Mouse (Mus musculus) liver, adult 2 months (tissue): ENCODE measurements around the gene Lgmn. TPM values are rescaled to one million over a fixed set of nuclear protein-coding genes. Genes with fewer than 3 reads are reported as not detected.
A peak's percentile ranks its signal among the peaks of the same experiment; 100 is the strongest.

Source experiments
- DNase-seq: peaks from one replicate; pipeline ENCODE4 v3.0.0-alpha.2; 2011; ENCODE audit warnings: low read depth, low spot score; ENCODE audit errors: extremely low read depth
- H3K27ac ChIP-seq: fragments of 200-500 bp; replicated peaks from 2 replicates; pipeline ENCODE4 v1.5.1; 2012; ENCODE audit warnings: low read depth, mild to moderate bottlenecking, control low read depth, inconsistent platforms, low read length; ENCODE audit not compliant: insufficient read depth
- H3K27me3 ChIP-seq: fragments of 200-500 bp; 2 replicates; pipeline ENCODE4 v1.6.1; 2012; ENCODE audit warnings: mild to moderate bottlenecking, moderate library complexity, low read length, inconsistent platforms; ENCODE audit not compliant: control insufficient read depth, insufficient read depth
- H3K36me3 ChIP-seq: fragments of 200-500 bp; 2 replicates; pipeline ENCODE4 v1.6.1; 2012; ENCODE audit warnings: low read length, inconsistent platforms; ENCODE audit not compliant: control insufficient read depth, insufficient read depth
- H3K4me1 ChIP-seq: fragments of 200-500 bp; 2 replicates; pipeline ENCODE4 v1.6.1; 2011; ENCODE audit warnings: low read length; ENCODE audit not compliant: control insufficient read depth, insufficient read depth
- H3K4me3 ChIP-seq: fragments of 200-500 bp; 2 replicates; pipeline ENCODE4 v1.5.1; 2011; ENCODE audit warnings: low read depth, mild to moderate bottlenecking, control low read depth, low read length, moderate library complexity; ENCODE audit not compliant: insufficient read depth
- H3K79me2 ChIP-seq: fragments of 200-500 bp; 2 replicates; pipeline ENCODE4 v1.6.1; 2012; ENCODE audit warnings: inconsistent platforms, mild to moderate bottlenecking, low read length, moderate library complexity; ENCODE audit not compliant: control insufficient read depth, insufficient read depth
- H3K9ac ChIP-seq: fragments of 200-500 bp; 2 replicates; pipeline ENCODE4 v1.6.1; 2012; ENCODE audit warnings: low read depth, mild to moderate bottlenecking, control low read depth, inconsistent platforms, low read length
- CTCF ChIP-seq: fragments of 200-500 bp; IDR thresholded peaks from 2 replicates; pipeline ENCODE4 v1.5.1; 2011; ENCODE audit warnings: low read depth, low read length, control low read depth
- POLR2A ChIP-seq: fragments of 200-500 bp; IDR thresholded peaks from 2 replicates; pipeline ENCODE4 v1.6.1; 2011; ENCODE audit warnings: low read length, control low read depth; ENCODE audit not compliant: insufficient read depth; ENCODE audit errors: extremely low read depth
- WGBS: fragments of 180-500 bp; shearing (Covaris S2); methylation state at CpG from one replicate; pipeline ENCODE4 v1.1.7; 2018; 5-methylcytosine and 5-hydroxymethylcytosine counted together
- polyA plus RNA-seq: library from polyadenylated mRNA; depleted of rRNA; stranded (reverse); fragments of >200 nt; gene quantifications from 2 replicates; pipeline ENCODE4 v1.2.3, GENCODE M21; 2012
- total RNA-seq: library from RNA; depleted of rRNA; stranded (reverse); fragments of >200 nt; gene quantifications from 2 replicates; pipeline ENCODE4 v1.2.3, GENCODE M21; 2014

The Lgmn gene
- total and polyA plus RNA-seq, 2 experiments = 48.5 to 59.6 TPM

DNA sequence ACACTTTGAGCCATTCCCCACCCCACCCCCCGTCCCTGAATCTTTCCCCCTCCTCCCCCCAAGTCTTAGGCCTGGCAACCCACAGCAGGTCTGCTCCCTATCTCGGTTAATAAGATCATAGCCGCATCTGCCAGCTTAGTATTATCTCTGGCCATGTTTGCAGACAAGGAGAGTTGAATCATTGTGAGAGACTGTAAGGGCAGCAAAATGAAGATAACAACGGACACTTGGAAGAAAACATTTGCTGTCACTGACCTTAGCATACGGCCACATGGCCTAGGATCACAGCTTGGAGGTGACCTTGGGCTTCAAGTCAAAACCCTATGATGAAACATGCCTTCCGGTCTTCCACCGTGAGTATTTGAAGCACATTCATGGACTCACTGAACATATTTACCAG lies 938 bp upstream of the Lgmn start:
- Histone ChIP-seq H3K9ac (no peak overlapping the region), H3K27ac (no peak overlapping the region), H3K4me1 (peaks cover 4% of the 10 kb centered on the region; the same call in 1 of the 2 replicates), H3K79me2 (no peaks in the 10 kb centered on the region; the same call in 1 of the 2 replicates), H3K36me3 (no peaks in the 10 kb centered on the region), H3K4me3 (no peak overlapping the region), H3K27me3 (no peaks in the 10 kb centered on the region)
- no peak for TF ChIP-seq POLR2A
- no peak for TF ChIP-seq CTCF
- WGBS = 70% methylated on average over 7 of the region's 7 CpGs
- DNase-seq = peak; percentile 25

DNA sequence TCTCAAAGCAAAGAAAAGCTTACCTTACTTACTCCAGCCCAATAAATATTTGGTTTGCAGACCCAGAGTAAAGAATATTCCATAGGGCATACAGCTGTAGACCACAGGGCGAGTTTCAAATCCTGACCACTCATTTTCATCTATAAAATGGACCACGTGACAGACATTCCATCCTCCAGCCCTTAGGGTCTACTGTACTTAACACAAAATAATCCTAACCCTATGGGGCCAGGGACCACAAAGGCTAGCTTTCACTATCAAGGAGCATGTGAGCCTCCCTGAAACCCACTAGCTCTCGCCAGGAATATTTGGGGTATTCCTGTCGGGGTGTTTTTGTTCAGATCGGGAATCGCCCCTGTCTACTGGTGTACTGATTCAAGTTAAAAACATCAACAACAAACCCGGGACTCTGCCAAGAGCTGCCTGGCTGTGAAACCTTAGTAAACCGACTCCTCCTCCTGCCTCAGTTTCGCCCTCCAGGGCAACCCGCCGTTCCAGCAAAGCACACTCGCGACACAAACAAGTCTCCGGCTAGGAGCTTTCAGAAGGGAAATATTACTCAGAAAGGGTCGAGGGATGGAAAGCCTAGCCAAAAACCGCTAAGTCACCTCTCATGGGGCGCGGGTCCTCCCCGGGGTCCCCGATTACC lies 506 bp downstream of the Lgmn start:
- WGBS = 4% methylated on average over 20 of the region's 20 CpGs
- DNase-seq = peak; percentile 54
- peak overlapping the region; percentile 71 for H3K9ac ChIP-seq
- H3K27me3 ChIP-seq = no peaks in the 10 kb centered on the region
- peaks cover 4% of the 10 kb centered on the region; the same call in 1 of the 2 replicates for H3K4me1 ChIP-seq
- H3K4me3 ChIP-seq = peak overlapping the region; percentile 70
- H3K36me3 ChIP-seq = no peaks in the 10 kb centered on the region
- peaks cover 2% of the 10 kb centered on the region; the same call in 1 of the 2 replicates for H3K79me2 ChIP-seq
- H3K27ac ChIP-seq = peak overlapping the region; percentile 64
- TF ChIP-seq POLR2A (no peak), CTCF (no peak)

DNA sequence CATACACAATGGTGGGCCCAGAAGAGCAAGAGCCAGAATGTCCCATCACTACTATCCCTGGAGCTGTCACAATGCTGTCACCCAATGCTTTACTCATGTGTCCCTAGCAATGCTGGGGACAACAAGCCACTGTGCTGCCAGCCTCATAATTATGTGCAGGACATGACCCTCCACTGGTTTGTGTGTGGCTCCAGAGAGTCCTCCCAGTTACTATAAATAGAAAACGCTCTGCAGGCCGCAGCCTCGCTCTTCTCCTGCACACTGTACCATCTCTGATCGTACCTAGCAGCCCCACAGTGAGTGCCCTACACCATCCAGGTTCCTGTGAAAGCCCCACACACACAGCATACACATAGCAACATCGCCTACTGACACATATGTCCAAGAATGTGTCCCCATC lies 1.7 kb downstream of the Lgmn start:
- Histone ChIP-seq H3K4me1 (peaks cover 4% of the 10 kb centered on the region; the same call in 1 of the 2 replicates), H3K36me3 (no peaks in the 10 kb centered on the region), H3K27ac (peak overlapping the region; percentile 52; the same call in 1 of the 2 replicates), H3K9ac (peak overlapping the region; percentile 38), H3K79me2 (peaks cover 8% of the 10 kb centered on the region; the same call in 1 of the 2 replicates), H3K27me3 (no peaks in the 10 kb centered on the region), H3K4me3 (peak overlapping the region; percentile 44)
- WGBS = 75% methylated on average over 5 of the region's 5 CpGs
- TF ChIP-seq CTCF (no peak), POLR2A (no peak)
- no peak for DNase-seq

DNA sequence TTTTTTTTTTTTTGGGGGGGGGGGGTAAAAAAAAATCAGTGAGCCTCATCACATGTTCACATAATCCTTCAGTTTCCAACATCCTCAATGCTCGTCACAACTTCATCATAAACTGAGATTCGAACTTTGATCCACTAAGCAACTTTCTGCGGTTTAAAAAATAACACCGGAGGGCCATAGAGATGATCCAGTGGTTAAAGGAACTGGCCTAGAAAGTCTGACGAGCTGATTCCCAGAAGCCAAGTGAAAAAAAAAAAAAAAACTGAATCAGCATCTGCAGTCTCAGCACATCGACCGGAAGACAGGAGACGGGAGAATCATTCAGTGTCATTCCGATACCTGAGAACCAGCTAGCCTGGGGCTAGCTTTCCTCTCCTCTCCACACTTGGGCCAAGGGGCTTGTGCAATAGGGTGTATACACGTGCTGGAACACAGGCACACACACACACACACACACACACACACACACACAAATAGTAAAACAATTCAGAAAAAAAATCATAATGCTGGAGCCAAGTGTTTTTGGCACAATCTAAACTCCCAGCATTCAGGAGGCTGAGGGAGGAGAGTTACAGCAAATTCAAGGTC lies 2.6 kb downstream of the Lgmn start:
- Histone ChIP-seq H3K4me3 (no peak overlapping the region), H3K79me2 (peaks cover 15% of the 10 kb centered on the region), H3K27me3 (no peaks in the 10 kb centered on the region), H3K9ac (0 out of 2 replicates have a peak overlapping the region, but pooled peaks have one; percentile 8), H3K27ac (peak overlapping the region; percentile 35), H3K36me3 (no peaks in the 10 kb centered on the region), H3K4me1 (peaks cover 4% of the 10 kb centered on the region; the same call in 1 of the 2 replicates)
- TF ChIP-seq POLR2A (no peak), CTCF (no peak)
- 34% methylated on average over 10 of the region's 10 CpGs for WGBS
- peak; percentile 62 for DNase-seq

DNA sequence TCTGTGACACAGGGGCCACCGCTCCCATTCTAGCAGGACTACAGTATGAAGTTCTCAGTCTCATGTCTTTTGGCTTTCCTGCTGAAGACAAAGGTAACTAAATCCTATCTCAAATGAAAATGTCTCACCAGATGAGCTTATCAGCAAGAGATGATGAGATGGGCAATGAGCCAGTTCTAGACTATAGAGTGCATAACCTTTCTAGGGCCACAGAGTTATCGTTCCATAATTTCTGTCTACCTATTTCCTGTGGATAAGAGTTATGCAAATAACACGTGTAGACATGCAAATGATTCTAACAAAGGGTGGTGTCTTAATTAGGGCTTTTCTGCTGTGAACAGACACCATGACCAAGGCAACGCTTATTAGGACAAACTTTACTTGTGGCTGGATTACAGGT lies 5.5 kb downstream of the Lgmn start:
- Histone ChIP-seq H3K4me3 (no peak overlapping the region), H3K27ac (no peak overlapping the region), H3K9ac (no peak overlapping the region), H3K79me2 (peaks cover 15% of the 10 kb centered on the region), H3K27me3 (no peaks in the 10 kb centered on the region), H3K36me3 (no peaks in the 10 kb centered on the region), H3K4me1 (0 out of 2 replicates have a peak, but pooled peaks cover 4% of the 10 kb centered on the region)
- no peak for TF ChIP-seq CTCF
- no peak for TF ChIP-seq POLR2A
- 82% methylated on average over 4 of the region's 4 CpGs for WGBS
- no peak for DNase-seq

DNA sequence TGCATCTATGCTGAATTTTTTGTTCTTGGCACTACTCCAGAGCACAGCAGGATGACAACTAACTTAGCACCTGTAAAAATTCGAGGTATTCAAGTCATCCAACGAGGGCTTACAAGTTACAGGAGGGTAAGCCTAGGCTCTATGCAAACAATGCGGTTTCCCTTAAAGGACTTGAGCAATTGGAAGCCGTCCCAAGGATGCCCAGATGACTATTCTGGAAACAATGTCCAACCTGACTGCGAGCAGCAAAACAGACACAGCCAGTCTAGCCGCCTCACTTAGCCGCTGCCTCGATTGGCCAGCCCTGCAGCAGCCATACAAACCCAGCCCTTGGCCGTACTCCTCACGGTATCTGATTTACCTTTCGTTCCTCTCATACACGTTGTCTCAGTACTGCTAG lies 7.4 kb downstream of the Lgmn start:
- DNase-seq = no peak

More for the DNA sequence above, 7.4 kb downstream of the Lgmn start:
- Histone ChIP-seq H3K4me1 (0 out of 2 replicates have a peak, but pooled peaks cover 2% of the 10 kb centered on the region), H3K9ac (no peak overlapping the region), H3K4me3 (no peak overlapping the region), H3K79me2 (peaks cover 15% of the 10 kb centered on the region), H3K36me3 (no peaks in the 10 kb centered on the region), H3K27ac (no peak overlapping the region; the same call in 1 of the 2 replicates), H3K27me3 (no peaks in the 10 kb centered on the region)
- TF ChIP-seq CTCF (no peak), POLR2A (no peak)
- WGBS = 87% methylated on average over 12 of the region's 12 CpGs
